Mouse (Mus musculus) naive thymus-derived CD4-positive, alpha-beta T cell, adult 2 months (primary cell): ENCODE results near the gene Snx30.

Experiments
- DNase-seq: peaks from one replicate; pipeline ENCODE4 v3.0.0-alpha.2; 2011; ENCODE audit warnings: low read depth

The Snx30 gene

GRCm38 (mm10) chr4:59907657-59908230 lies 102.1 kb downstream of the Snx30 start:
- no peak for DNase-seq

- DNase-seq: no peak
Measured at GRCm38 (mm10) chr4:59908785-59909184, 103.1 kb downstream of the Snx30 start.

- no peak for DNase-seq
Measured at GRCm38 (mm10) chr4:59914608-59915403, 109.2 kb downstream of the Snx30 start, which contains the start of gene Slc46a2. Gene Slc46a2 (minus strand): TSS chr4:59915056.

- DNase-seq: no peak
Measured at GRCm38 (mm10) chr4:59917966-59918365, 112.3 kb downstream of the Snx30 start.

- DNase-seq: no peak
Measured at GRCm38 (mm10) chr4:59925082-59925481, 119.4 kb downstream of the Snx30 start.

- no peak for DNase-seq
Measured at GRCm38 (mm10) chr4:59927666-59928065, 122.0 kb downstream of the Snx30 start.

- DNase-seq: peak; percentile 79
Measured at GRCm38 (mm10) chr4:59928347-59928746, 122.7 kb downstream of the Snx30 start.

- DNase-seq: peak; percentile 39
Measured at GRCm38 (mm10) chr4:59932505-59933281, 127.1 kb downstream of the Snx30 start.

- DNase-seq: no peak
Measured at GRCm38 (mm10) chr4:59937543-59937942, 131.9 kb downstream of the Snx30 start.
